Mouse (Mus musculus) testis, adult 2 months (tissue): ENCODE measurements around the gene Bckdhb.

Source experiments
- CTCF ChIP-seq: fragments of 200-500 bp; IDR thresholded peaks from 2 replicates; pipeline ENCODE4 v1.5.1; 2012; ENCODE audit warnings: low read depth, mild to moderate bottlenecking, inconsistent platforms, low read length, moderate library complexity; ENCODE audit not compliant: control insufficient read depth, insufficient read depth, insufficient replicate concordance
- POLR2A ChIP-seq: fragments of 200-500 bp; IDR thresholded peaks from 2 replicates; pipeline ENCODE4 v1.6.1; 2012; ENCODE audit warnings: low read depth, mild to moderate bottlenecking, inconsistent platforms, low read length, moderate library complexity; ENCODE audit not compliant: control insufficient read depth

GRCm38 (mm10) chr9:84135062-84135461 lies 210.1 kb downstream of the Bckdhb start:
- TF ChIP-seq POLR2A (no peak), CTCF (no peak)
